Mouse (Mus musculus): ENCODE measurements around the gene Xcr1.

DNA sequence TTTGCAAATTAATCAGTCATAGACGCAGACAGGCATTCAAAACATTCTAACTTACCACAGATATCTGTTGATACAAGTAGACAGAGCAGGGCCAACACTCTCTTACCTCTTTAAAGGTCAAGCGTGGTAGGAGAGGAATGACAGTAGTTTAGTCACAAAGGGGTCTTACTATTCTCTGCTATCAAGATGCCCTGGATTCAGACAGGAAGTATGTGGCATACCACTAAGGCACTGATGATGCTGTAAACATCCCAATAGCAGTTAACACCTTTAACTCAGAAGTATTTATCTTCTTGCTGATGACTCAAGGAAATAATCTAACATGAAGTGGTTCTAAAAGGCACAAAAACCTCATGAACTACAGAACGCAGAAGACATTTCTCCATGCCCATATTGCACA lies 26.0 kb downstream of the Xcr1 start:
- TF ChIP-seq POLR2A (IDR thresholded peaks at IDR 0.05; ENCODE audit: low read depth, low read length) (no peak), CTCF (IDR thresholded peaks at IDR 0.05; ENCODE audit: borderline replicate concordance, insufficient read depth, low read length) (no peak)

Data from embryonic fibroblast, embryonic 13.5 days (primary cell).